Mouse (Mus musculus): ENCODE results near the gene Cmc1. TPM values are rescaled to one million over a fixed set of nuclear protein-coding genes. Genes with fewer than 3 reads are reported as not detected.
A peak's percentile ranks its signal among the peaks of the same experiment; 100 is the strongest.

Cmc1 gene
- polyA plus RNA-seq, 1 experiment from 2014 or later: 48.5 TPM

DNA sequence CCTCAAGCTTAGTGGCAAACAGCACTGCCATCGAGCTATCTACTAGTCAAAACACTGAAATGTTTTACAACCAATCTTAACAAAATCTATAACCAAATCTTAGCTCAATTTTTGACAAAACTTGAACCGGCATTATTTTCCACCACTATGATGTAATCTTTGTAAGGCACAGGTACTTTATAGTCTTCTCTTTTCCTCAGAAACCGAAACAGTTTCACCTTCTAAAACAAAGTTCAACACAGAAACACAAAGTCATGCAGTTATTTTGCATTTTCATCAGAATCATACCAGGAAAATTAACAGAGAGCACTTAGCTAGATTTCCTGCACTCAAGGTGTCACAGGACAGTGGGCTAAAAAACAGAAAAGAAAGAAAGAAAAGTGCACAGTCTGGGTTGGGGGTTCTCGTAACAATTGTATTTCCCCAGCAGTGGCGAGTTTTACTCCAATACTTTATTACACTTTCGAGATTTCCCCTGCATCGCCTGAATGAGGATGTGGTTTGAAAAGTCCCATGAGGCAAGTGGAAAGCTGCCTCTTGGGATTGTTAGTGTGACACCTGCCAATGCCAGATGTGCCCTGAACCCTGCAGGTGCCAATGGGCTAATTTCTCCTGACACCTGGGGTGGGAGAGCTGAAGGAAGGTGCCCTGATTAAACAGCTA, 40.1 kb downstream of the Cmc1 start:
- H3K9me3 ChIP-seq: no peaks in the 10 kb centered on the region
- H3K4me1 ChIP-seq (replicated peaks): peaks cover 16% of the 10 kb centered on the region
- no peak overlapping the region for H3K4me3 ChIP-seq (replicated peaks)
- no peaks in the 10 kb centered on the region for H3K36me3 ChIP-seq
- no peak for ATAC-seq
- H3K4me2 ChIP-seq (replicated peaks): no peak overlapping the region
- H3K9ac ChIP-seq (replicated peaks): no peak overlapping the region
- H3K27me3 ChIP-seq: no peaks in the 10 kb centered on the region
- H3K27ac ChIP-seq: no peak overlapping the region
- WGBS: 84% methylated on average over 7 of the region's 7 CpGs

- H3K9me3 ChIP-seq: no peaks in the 10 kb centered on the region
- WGBS: 31% methylated on average over 4 of the region's 4 CpGs
- peak; percentile 53; the same call in 1 of the 2 replicates for ATAC-seq
- H3K4me2 ChIP-seq (replicated peaks): no peak overlapping the region
- H3K36me3 ChIP-seq: no peaks in the 10 kb centered on the region
- H3K9ac ChIP-seq (replicated peaks): no peak overlapping the region
- H3K4me1 ChIP-seq (replicated peaks): peaks cover 16% of the 10 kb centered on the region
- peak overlapping the region; percentile 22; the same call in 1 of the 2 replicates for H3K27ac ChIP-seq
- H3K27me3 ChIP-seq: no peaks in the 10 kb centered on the region
- no peak overlapping the region for H3K4me3 ChIP-seq (replicated peaks)
Observed at GRCm38 (mm10) chr9:118108527-118109011, 41.4 kb downstream of the Cmc1 start.

GRCm38 (mm10) chr9:118101802-118102201, 48.2 kb downstream of the Cmc1 start:
- no peak overlapping the region for H3K27ac ChIP-seq
- ATAC-seq: no peak
- H3K9me3 ChIP-seq: no peaks in the 10 kb centered on the region
- H3K4me3 ChIP-seq (replicated peaks): no peak overlapping the region
- WGBS: 98% methylated on average over 2 of the region's 2 CpGs
- H3K9ac ChIP-seq (replicated peaks): no peak overlapping the region
- H3K36me3 ChIP-seq: no peaks in the 10 kb centered on the region
- no peak overlapping the region for H3K4me2 ChIP-seq (replicated peaks)
- peaks cover 6% of the 10 kb centered on the region for H3K4me1 ChIP-seq (replicated peaks)
- no peaks in the 10 kb centered on the region for H3K27me3 ChIP-seq

DNA sequence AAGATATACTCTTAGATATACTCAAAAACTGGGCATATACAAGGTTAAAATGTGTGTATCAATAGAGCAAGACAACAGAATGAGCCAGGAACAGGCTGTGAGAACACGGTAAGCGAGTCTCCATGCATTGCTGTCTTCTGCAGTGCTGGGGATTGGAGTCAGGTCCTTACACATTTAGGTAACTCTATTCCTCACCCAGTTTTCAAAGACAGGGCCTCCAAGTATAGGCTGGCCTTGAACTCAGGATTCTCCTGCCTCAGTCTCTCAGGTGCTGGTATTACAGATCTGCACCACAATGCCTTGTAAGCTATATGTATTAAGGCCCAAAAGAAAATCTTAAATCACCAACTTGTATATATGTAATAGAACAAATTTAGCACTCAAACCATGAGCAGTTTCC, 49.5 kb downstream of the Cmc1 start:
- no peak overlapping the region for H3K4me3 ChIP-seq (replicated peaks)
- no peak overlapping the region for H3K9ac ChIP-seq (replicated peaks)
- ATAC-seq: no peak
- no peaks in the 10 kb centered on the region for H3K27me3 ChIP-seq
- H3K27ac ChIP-seq: no peak overlapping the region
- H3K36me3 ChIP-seq: no peaks in the 10 kb centered on the region
- 96% methylated on average over 2 of the region's 2 CpGs for WGBS
- H3K4me2 ChIP-seq (replicated peaks): no peak overlapping the region
- H3K4me1 ChIP-seq (replicated peaks): peaks cover 8% of the 10 kb centered on the region
- H3K9me3 ChIP-seq: no peaks in the 10 kb centered on the region

GRCm38 (mm10) chr9:118099395-118099794, 50.6 kb downstream of the Cmc1 start:
- Histone ChIP-seq H3K9me3 (no peaks in the 10 kb centered on the region), H3K4me1 (replicated peaks) (peaks cover 8% of the 10 kb centered on the region), H3K27ac (no peak overlapping the region), H3K9ac (replicated peaks) (no peak overlapping the region), H3K4me2 (replicated peaks) (no peak overlapping the region), H3K27me3 (no peaks in the 10 kb centered on the region), H3K4me3 (replicated peaks) (no peak overlapping the region), H3K36me3 (no peaks in the 10 kb centered on the region)
- ATAC-seq: peak; percentile 78
- 69% methylated on average over 4 of the region's 4 CpGs for WGBS

- 60% methylated on average over 4 of the region's 4 CpGs for WGBS
- no peak overlapping the region for H3K27ac ChIP-seq
- H3K27me3 ChIP-seq: no peaks in the 10 kb centered on the region
- H3K9me3 ChIP-seq: no peaks in the 10 kb centered on the region
- H3K4me3 ChIP-seq (replicated peaks): no peak overlapping the region
- peaks cover 10% of the 10 kb centered on the region; the same call in 1 of the 2 replicates for H3K4me1 ChIP-seq (replicated peaks)
- ATAC-seq: 0 out of 2 replicates have a peak, but pooled peaks have one; percentile 40
- H3K9ac ChIP-seq (replicated peaks): no peak overlapping the region
- H3K4me2 ChIP-seq (replicated peaks): no peak overlapping the region
- no peaks in the 10 kb centered on the region for H3K36me3 ChIP-seq
Observed at GRCm38 (mm10) chr9:118083834-118084233, 66.1 kb downstream of the Cmc1 start.

GRCm38 (mm10) chr9:118082575-118083431, 67.2 kb downstream of the Cmc1 start:
- Histone ChIP-seq H3K36me3 (no peaks in the 10 kb centered on the region), H3K4me2 (replicated peaks) (peak overlapping the region; percentile 35), H3K9ac (replicated peaks) (no peak overlapping the region), H3K27me3 (no peaks in the 10 kb centered on the region), H3K4me1 (replicated peaks) (peaks cover 10% of the 10 kb centered on the region; the same call in 1 of the 2 replicates), H3K9me3 (no peaks in the 10 kb centered on the region), H3K4me3 (replicated peaks) (0 out of 2 replicates have a peak overlapping the region, but pooled peaks have one; percentile 14), H3K27ac (no peak overlapping the region)
- ATAC-seq: no peak
- 40% methylated on average over 22 of the region's 22 CpGs for WGBS

GRCm38 (mm10) chr9:118073358-118073757, 76.6 kb downstream of the Cmc1 start:
- Histone ChIP-seq H3K27me3 (no peaks in the 10 kb centered on the region), H3K4me1 (replicated peaks) (no peaks in the 10 kb centered on the region), H3K27ac (no peak overlapping the region), H3K36me3 (peaks cover 16% of the 10 kb centered on the region), H3K9me3 (no peaks in the 10 kb centered on the region), H3K9ac (replicated peaks) (no peak overlapping the region), H3K4me2 (replicated peaks) (no peak overlapping the region), H3K4me3 (replicated peaks) (no peak overlapping the region)
- WGBS: 93% methylated on average over 3 of the region's 3 CpGs
- no peak for ATAC-seq

DNA sequence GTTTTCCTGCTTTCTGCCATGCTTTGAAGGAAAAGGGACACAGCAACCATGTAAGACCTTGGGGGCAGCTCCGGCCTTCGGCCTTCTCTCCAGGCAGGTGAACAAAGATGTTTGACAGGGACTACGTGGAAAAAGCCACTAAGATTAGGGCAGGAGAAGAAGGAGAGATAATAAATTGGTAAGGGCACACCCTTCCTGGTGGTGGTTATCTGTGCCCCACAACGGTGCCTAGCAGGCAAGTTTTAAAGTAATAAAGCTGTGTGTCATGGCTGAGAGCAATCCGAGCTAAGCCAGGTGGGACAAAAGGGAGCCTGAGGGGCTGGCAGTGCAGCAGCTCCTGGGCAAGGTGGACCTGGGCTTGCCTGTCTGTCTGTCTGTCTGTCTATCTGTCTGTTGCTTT, 77.9 kb downstream of the Cmc1 start:
- Histone ChIP-seq H3K4me3 (replicated peaks) (no peak overlapping the region), H3K4me2 (replicated peaks) (no peak overlapping the region), H3K9ac (replicated peaks) (no peak overlapping the region), H3K36me3 (peaks cover 26% of the 10 kb centered on the region), H3K4me1 (replicated peaks) (no peaks in the 10 kb centered on the region), H3K9me3 (no peaks in the 10 kb centered on the region), H3K27me3 (no peaks in the 10 kb centered on the region), H3K27ac (no peak overlapping the region)
- no peak for ATAC-seq
- 90% methylated on average over 5 of the region's 5 CpGs for WGBS

GRCm38 (mm10) chr9:118071337-118071736, 78.6 kb downstream of the Cmc1 start:
- H3K9me3 ChIP-seq: no peaks in the 10 kb centered on the region
- no peak overlapping the region for H3K4me2 ChIP-seq (replicated peaks)
- H3K27ac ChIP-seq: no peak overlapping the region
- no peak overlapping the region for H3K9ac ChIP-seq (replicated peaks)
- 82% methylated on average over 3 of the region's 3 CpGs for WGBS
- H3K27me3 ChIP-seq: no peaks in the 10 kb centered on the region
- no peak for ATAC-seq
- peaks cover 33% of the 10 kb centered on the region for H3K36me3 ChIP-seq
- H3K4me3 ChIP-seq (replicated peaks): no peak overlapping the region
- no peaks in the 10 kb centered on the region for H3K4me1 ChIP-seq (replicated peaks)

GRCm38 (mm10) chr9:118070442-118070841, 79.5 kb downstream of the Cmc1 start:
- WGBS: 93% methylated on average over 6 of the region's 6 CpGs
- H3K27ac ChIP-seq: no peak overlapping the region
- no peak overlapping the region for H3K4me2 ChIP-seq (replicated peaks)
- H3K4me1 ChIP-seq (replicated peaks): no peaks in the 10 kb centered on the region
- peaks cover 36% of the 10 kb centered on the region for H3K36me3 ChIP-seq
- H3K9me3 ChIP-seq: no peaks in the 10 kb centered on the region
- no peaks in the 10 kb centered on the region for H3K27me3 ChIP-seq
- ATAC-seq: no peak
- H3K9ac ChIP-seq (replicated peaks): no peak overlapping the region
- no peak overlapping the region for H3K4me3 ChIP-seq (replicated peaks)

DNA sequence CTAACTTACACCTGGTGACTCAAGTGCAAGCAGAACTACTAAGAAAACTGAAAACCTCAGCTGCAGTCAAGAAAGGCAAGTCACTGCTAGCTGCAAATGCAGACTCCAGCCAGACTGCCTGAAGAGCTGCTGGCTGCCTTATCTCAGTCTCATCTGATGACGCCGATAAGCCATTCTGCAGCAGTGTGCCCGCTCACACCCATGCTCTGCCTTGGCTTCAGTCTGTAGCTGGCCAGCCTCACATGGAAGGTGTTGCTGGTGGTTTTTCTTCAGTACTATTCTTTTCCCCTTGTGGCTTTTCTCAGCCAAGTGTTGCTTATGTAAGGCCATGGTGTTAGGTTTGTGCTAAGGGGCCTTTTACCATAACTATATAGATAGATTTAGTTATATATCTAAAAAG, 90.9 kb downstream of the Cmc1 start:
- no peak overlapping the region for H3K4me2 ChIP-seq (replicated peaks)
- H3K9ac ChIP-seq (replicated peaks): no peak overlapping the region
- H3K4me3 ChIP-seq (replicated peaks): no peak overlapping the region
- H3K36me3 ChIP-seq: peaks cover 50% of the 10 kb centered on the region
- 92% methylated on average over 3 of the region's 3 CpGs for WGBS
- no peak for ATAC-seq
- H3K27ac ChIP-seq: no peak overlapping the region
- H3K9me3 ChIP-seq: no peaks in the 10 kb centered on the region
- no peaks in the 10 kb centered on the region for H3K27me3 ChIP-seq
- H3K4me1 ChIP-seq (replicated peaks): no peaks in the 10 kb centered on the region

Measured in midbrain, embryonic 13.5 days (tissue).